Mouse (Mus musculus): ENCODE data around the gene Slc4a7. TPM values are rescaled to one million over a fixed set of nuclear protein-coding genes. Genes with fewer than 3 reads are reported as not detected.
"Not testable (repeated sequence)": the region's sequence is repeated elsewhere in the genome, so short reads cannot be mapped to it uniquely, and the experiment has no call there.

The Slc4a7 gene
- total RNA-seq, 1 experiment from 2014 or later: 38.0 TPM

- no peak for DNase-seq
These were observed 98.3 kb downstream of the Slc4a7 start for GRCm38 (mm10) chr14:14800332-14800731.

DNA sequence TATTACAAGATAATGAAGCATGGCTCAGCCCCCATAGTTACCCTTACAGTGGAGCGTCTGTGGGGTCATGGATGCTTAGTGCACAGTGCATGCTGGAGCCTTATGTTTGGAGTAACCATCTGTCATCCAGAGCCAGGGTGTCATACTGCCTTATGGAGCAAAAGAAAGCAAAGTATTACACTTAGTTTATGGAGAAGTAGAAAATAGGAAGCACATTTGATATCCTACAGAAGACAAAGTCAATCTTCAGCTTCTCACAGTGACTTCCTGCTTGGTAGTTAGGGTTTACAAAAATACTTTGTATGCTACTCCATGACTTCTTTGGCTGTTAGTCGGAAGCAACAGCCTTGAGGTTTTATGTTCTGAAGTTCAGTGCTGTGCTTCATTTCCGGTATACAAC, 98.7 kb downstream of the Slc4a7 start:
- DNase-seq: no peak

GRCm38 (mm10) chr14:14803115-14803514, 101.0 kb downstream of the Slc4a7 start, which contains the start of gene Nek10:
Gene Nek10 (plus strand): TSS chr14:14803415.
- DNase-seq: not testable (repeated sequence)

GRCm38 (mm10) chr14:14803921-14804517, 101.9 kb downstream of the Slc4a7 start:
- no peak for DNase-seq

DNA sequence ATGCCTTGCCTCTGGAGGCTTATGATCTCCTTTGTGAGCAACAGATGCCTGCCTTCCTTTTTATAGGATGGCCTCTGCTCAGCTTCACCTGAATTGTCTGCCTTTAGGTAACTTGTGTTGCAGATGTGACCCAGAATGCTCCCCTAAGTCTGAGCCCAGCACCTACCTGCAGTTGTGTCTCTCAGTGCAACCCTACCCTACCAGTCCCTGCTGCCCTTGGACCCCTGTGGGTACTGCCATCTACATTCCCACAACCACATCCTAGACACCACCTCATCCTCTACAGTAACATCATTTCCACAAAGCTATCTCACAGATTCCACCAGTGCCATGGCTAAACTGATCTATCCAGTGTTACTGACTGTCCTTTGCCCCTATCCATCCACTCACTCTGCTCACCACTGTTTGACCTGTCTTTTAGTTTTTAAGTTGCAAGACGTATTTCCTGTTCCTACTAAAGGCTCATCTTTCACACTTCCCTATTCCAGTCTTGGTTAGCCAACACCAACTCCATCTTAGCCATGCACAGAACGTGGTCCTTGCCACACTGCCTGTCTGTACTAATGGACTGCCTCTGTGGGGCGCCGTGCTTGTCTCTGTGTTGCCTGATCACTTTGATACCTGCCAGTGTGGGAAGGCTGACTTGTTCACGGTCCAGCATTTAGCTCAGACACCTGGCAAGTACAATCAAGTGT, 102.6 kb downstream of the Slc4a7 start:
- no peak for DNase-seq

- peak; percentile 79 for DNase-seq
These were observed 130.6 kb downstream of the Slc4a7 start for GRCm38 (mm10) chr14:14832520-14833240.

GRCm38 (mm10) chr14:14833498-14833897, 131.4 kb downstream of the Slc4a7 start:
- DNase-seq: no peak

- DNase-seq: no peak
These were observed 132.2 kb downstream of the Slc4a7 start for GRCm38 (mm10) chr14:14834266-14834665.

- DNase-seq: no peak
These were observed 135.5 kb downstream of the Slc4a7 start for GRCm38 (mm10) chr14:14837627-14838026.

DNA sequence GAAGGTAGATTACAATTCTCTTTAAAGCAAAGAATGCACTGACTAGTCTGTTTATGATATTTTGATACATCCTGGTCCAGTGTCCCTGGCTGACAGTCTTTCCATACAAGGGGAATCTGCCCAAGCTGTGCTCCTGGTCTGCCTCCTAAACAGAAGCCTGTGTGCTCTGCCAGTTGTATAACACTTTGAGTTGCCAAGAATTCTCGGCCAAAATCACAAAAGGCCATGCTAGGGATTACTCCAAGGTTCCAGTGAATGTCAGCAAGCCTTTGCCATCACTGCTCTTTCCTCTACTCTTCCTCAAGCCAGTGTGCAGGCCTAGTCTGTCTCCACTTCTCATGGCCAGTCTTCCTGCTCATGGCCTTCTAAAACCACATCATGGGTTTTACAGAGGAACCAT, 136.0 kb downstream of the Slc4a7 start:
- no peak for DNase-seq

DNA sequence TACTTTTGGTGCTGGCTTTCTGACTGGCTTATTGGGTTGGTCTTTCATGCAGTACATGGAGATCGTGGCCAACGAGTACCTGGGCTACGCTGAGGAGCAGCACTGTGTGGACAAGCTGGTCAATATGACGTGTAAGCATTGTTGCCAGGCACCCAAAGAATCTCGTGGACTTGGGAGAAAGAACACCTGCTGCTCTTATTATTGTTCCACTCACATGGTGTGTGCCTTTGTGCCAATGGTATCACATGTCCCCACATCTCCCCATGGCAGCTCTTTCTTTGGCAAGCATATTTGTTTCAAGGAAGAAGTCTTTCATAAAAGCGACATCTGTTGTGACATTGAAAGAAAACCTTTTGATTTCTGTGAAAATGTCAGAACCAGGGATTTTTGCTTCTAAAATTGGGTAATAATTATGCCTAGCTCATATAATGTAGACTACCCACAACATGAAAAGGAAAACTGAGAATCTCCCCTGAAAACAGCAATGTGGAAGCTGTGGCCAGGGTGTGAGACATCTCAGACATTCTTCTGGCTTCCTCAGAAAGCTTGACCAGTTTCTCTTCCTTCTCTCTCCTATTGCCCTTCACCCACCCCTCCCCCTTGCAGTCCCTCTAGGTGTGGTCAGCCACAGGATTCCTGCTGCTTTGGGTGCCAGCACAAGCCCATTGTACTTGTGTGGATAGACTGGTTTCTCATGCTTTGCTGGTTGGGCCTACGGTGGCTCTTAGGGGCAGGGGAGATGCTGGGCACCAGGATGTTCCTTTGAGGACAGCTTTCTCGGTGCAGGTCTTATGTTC, 140.9 kb downstream of the Slc4a7 start:
- no peak for DNase-seq

Other genes with a start within 250 kb of the Slc4a7 start
- gene Nek10, start 101.1 kb downstream of the Slc4a7 start, total RNA-seq (2021): 0.12 TPM in 1 of 2 replicates, not detected in the other